Mouse (Mus musculus): ENCODE measurements around the gene Lypd4.

GRCm38 (mm10) chr7:24889431-24890220 lies 19.9 kb upstream of the Lypd4 start:
- TF ChIP-seq CTCF (IDR thresholded peaks at IDR 0.05; ENCODE audit: low read depth, low read length) (no peak), POLR2A (IDR thresholded peaks at IDR 0.05; ENCODE audit: extremely low read depth, insufficient read depth, low read length) (no peak)

Measured in liver, adult 2 months (tissue).